Mouse (Mus musculus): ENCODE measurements around the gene F10.
"Not testable (repeated sequence)": the region's sequence is repeated elsewhere in the genome, so short reads cannot be mapped to it uniquely, and the experiment has no call there.

F10 gene

DNA sequence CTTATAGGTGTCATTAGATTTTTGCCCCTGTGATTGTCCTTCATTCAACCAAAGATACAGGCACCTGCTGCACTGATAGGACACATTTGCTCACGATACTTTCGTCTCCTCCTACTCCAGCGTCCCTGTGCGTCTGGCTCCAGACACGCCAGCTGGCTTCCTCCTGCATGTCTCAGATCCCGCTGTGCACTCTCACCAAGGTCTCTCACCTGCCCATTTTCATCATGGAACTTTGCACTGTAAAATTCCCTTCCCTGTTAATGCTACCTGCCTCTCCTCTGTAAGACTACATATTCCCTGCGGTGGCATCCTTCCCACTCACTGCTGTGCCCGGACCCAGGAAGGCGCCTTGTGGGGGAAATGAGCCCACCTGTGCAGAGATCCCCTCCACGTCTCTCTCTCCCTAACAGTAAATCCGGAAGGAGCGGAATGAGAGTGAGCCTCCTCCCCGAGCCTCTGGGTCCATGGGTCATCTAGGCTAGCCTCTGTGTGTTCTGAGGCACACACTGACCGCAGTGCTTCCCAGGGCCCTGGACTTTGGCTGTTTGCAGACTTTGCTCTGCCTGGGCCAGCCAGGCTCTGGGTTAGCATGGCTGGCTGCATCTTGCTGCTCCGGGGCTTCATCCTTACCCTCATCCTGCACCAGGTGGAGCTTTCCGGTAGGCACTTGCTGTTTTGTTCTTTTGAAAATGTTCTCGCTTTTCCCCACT is 23.5 kb downstream of the F10 start, which contains the start of gene Proz:
Gene Proz, plus strand, starts transcription at position 474 of the 710 bp plus-strand sequence.
- no peak for DNase-seq (ENCODE audit: inconsistent age in 2 of 2, low spot score in 1 of 2)

DNA sequence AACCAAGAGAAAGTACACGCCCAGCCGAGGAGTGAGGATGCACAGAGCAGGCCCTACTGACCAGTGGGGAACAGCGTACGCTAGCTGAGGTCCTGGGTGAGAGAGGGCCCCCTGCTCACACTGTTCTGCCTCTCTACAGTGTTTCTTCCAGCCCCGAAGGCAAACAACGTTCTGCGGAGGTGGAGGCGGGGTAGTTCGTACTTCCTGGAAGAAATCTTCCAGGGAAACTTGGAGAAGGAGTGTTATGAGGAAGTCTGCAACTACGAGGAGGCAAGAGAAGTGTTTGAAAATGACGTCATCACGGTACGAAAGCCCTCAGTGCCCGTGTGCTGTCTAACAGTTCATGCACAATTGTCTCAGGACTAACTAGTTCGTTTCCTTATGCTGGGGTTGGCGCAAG is 26.0 kb downstream of the F10 start:
- DNase-seq (ENCODE audit: inconsistent age in 2 of 2, low spot score in 1 of 2), result no peak

DNA sequence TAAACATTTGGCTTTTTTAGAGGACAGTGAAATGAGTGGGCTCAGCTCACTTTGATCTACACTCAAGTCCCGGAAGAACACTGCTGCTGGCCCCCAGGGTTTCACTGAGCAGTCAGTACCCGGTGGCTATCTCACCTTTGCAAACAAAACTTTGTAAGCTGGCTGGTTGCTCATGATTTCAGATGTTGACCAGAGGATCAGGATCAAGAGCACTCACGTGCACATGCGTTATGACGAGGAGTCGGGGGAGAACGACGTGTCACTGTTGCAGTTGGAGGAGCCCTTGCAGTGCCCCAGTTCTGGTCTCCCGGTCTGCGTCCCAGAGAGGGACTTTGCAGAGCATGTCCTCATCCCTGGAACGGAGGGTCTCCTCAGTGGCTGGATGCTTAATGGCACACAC is 36.1 kb downstream of the F10 start:
- DNase-seq (ENCODE audit: inconsistent age in 2 of 2, low spot score in 1 of 2), result no peak

DNA sequence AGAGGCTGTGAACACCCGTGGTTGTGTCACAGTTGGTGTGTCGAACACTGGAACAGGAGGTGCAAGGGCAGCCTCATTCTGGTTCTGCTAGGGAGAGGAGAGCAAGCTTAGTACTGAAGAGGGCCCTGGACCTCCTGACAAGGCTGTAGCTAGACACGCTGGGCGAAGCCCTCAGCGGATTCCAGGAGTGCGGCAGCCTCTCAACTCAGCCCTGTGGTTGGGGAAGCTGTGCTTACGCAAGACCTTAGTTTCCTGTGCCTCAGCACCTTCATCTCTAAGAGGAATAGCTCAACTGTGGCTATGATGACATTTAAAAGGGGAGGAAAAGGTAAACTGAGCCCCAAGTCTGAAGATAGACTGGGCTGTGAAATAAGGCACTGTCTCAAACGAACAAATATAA is 37.9 kb downstream of the F10 start:
- no peak for DNase-seq (ENCODE audit: inconsistent age in 2 of 2, low spot score in 1 of 2)

DNA sequence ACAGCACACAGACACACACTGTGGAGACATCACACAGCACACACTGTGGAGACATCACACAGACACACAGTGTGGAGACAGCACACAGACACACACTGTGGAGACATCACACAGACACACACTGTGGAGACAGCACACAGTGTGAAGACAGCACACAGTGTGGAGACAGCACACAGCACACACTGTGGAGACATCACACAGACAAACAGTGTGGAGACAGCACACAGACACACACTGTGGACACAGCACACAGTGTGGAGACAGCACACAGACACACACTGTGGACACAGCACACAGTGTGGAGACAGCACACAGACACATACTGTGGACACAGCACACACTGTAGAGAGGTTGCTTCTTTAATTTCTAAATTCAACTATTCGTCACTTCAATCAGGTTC is 38.5 kb downstream of the F10 start:
- DNase-seq (ENCODE audit: inconsistent age in 2 of 2, low spot score in 1 of 2), result not testable (repeated sequence)

DNA sequence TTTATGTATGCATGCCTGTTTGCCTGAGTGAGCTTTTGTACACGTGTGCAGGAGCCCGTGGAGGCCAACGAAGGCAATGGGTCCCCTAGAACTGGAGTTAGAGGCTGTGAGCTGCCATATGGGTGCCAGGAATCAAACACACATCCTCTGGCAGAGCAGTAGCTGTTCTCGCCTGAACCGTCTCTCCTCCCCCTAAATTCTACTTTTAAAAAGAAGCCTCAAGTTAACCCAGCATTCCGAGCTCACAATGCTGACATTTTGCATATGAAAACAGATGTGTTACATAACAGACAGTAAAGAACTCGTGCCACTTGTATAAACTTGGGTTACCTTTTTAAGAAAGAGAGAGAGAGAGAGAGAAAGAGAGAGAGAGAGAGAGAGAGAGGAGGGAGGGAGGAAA is 40.4 kb downstream of the F10 start:
- DNase-seq (ENCODE audit: inconsistent age in 2 of 2, low spot score in 1 of 2), result no peak

DNA sequence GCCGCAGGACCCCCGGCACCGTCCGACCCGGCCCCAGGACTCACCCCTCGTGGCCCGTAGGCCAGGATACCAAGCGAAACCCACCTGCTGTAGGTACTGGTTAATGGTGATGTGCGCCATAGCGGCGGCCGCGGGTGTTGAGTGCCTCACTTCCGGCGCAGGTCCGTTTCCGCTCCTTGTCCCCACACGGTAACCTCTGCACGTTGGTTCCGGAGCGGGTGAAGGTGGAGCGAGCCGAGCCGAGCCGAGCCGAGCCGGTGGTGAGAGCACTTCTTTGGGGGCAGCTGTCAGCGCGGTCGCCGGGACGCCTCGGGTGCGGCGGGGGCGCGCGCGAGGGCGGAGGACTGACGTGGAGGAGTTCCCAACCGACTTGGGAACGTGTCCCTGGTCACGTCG is 67.6 kb downstream of the F10 start:
- peak; percentile 92 to 97 for DNase-seq (ENCODE audit: inconsistent age in 2 of 2, low spot score in 1 of 2)

DNA sequence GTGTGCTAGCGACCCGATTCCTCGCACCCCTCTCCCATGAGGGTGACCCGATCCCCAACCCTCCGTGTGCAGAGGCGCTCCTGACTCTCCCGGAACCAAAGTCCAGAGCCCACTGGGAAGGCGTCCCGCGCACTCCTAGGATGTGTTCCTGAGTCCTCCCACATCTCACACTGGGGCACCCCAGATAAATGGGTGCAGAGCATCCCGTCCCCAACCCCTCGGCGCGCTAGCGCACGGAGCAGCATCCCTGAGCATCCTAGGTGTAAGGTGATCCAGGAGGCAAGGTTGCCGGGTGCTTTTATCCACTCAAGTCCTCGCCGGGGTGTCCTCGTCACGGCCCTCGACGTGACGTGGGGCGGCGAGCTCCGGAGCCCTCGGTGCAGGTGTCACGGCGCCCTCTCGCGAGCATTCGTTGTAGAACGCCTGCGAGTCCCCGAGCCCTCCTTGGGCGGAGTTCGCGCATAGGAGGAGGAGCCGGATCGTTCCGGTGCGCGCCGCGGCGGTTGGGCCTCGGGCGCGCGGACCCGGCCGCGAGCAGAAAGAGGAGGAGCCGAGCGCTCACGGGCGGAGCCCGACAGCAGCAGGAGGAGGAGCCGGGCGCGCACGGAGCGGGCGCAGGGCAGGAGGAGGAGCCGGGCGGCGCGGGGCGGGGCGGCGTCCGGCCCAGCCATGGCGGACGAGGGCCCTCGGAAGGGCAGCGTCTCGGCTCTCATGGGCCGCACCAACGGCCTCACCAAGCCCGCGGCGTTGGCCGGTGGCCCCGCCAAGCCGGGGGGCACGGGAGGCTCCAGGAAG is 68.2 kb downstream of the F10 start, which contains the start of the genes Pcid2 and Cul4a:
Gene Pcid2, minus strand, starts transcription at position 373 of the 795 bp plus-strand sequence.
Gene Cul4a, plus strand, starts transcription at position 535 of the 795 bp plus-strand sequence.
- DNase-seq (ENCODE audit: inconsistent age in 2 of 2, low spot score in 1 of 2), result peak; percentile 98

DNA sequence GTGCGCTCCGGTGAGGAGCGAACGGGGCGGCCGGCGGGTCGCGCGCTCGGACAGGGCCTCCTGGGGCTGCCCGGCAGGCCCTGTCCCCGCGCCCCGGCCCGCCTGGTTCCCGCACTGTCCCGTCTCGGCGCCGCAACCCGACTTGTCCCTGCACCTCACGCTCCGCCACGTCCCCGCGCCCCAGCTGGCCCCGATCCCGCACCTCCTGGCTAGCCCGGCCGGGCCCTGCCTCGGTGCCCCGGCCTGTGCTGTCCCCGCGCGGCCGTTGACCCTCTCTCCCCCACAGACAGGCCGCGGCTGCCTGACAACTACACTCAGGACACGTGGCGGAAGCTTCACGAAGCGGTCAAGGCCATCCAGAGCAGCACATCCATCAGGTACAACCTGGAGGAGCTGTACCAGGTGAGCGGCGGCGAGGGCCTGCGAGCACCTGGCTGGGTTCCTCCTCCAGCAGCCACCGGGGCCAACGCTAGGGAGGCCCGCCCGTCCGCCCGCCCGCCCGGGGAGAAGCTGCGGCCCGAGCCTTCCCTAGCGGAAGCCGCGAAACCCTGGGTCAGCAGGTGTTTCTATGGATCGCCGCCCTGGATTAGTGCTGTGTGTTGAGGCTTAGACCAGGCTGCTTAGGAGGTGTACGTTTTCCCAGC is 68.9 kb downstream of the F10 start:
- DNase-seq (ENCODE audit: inconsistent age in 2 of 2, low spot score in 1 of 2), result no peak

Data from adrenal gland, adult (tissue).